Mouse (Mus musculus) c-Kit-positive CD71-negative TER-119-negative erythroid progenitor cells, embryonic 14.5 days (primary cell): ENCODE measurements at regions not wholly inside any gene's neighbourhood (a gene's known extent, or its start where the extent isn't known, plus 50 kb on each side); places are given as distances from the start of the nearest gene placed in this dataset.

ENCODE experiments used
- DNase-seq: peaks from one replicate; pipeline ENCODE4 v3.0.0-alpha.2; 2013; ENCODE audit warnings: low read depth

DNA sequence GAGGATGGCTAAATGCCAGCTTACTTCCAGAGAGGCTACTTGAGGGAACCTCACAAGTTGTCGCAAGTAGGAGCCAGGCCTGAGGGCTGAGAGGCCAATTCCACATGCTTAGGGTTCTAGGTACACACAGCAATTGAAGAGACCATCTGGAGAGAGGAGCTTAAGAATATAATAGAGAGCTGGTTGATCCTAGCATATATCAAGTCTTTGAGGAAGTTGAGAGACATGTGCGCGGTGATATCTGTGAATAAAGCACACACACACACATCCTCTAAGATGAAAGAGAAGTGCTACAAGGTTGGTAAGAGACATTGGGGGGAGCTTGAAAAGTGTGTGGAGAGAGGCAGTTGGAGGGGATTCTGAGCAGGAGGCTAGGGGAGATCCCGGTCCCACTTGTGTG lies 189.5 kb downstream of the Zfp462 start:
- DNase-seq, result no peak

DNA sequence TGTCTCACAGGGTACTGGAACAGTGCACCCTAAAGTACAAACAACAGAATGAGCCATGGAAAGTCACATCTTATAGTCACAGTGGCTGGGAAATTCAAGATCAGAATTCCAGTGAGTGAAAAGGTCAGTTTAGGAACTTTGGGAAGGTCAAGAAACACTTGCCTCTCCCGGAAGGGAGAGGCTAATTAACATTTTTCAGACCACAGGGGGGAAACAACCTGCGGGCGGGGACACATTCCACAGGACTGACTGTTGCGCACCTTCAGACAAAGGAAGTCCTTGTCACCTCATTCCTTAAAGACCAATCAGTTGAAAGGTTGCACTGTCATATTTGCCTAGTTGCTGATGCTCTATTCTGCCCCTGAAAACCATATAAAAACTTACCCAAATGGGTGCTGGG lies 189.9 kb downstream of the Zfp462 start:
- no peak for DNase-seq

DNA sequence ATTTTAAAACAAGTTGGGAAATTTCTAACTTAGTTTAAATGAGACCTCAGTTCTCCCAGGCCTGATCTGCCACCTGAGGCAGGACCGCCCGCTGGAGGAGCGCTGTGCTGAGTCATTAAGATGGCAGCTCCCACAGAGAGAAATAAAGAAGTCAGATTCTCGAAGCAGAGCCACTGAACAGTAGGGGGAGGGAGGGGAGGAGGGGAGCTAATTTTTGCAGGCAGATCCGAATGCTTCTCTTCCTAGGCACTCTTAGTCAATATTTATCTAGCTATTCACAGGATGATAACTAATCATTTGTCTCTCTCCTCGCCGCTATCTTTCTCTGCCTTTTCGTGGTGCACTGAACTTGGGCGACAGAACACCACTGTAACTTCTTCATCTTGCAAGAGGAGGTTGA lies 191.4 kb downstream of the Zfp462 start:
- DNase-seq, result no peak

DNA sequence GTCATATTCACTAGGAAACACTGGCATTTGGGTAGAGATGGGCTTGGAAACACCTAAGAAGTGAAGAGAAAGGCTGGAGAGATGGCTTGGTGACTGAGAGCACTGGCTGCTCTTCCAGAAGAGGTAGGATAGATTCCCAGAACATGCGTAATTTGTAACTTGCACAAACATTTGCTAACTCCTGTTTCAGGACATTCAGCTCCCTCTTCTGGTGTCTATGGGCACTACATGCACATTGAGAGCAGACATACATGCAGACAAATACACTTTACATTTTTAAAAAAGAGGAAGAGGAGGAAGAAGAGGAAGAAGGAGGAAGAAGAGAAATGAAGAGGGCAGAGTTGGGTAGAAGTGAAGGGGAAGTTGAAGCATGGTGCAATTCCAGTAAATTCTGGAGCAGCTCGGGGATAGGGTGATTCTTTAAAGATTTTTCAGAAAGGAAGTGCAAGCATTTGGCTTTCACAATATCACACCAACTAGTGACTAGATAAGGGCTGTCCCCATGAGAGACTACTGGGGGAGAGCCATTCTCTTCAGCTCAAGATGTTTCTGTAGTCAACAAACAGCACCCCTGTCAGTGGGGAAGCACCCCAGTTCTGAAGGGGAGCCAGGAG lies 193.0 kb downstream of the Zfp462 start:
- peak; percentile 25 for DNase-seq

DNA sequence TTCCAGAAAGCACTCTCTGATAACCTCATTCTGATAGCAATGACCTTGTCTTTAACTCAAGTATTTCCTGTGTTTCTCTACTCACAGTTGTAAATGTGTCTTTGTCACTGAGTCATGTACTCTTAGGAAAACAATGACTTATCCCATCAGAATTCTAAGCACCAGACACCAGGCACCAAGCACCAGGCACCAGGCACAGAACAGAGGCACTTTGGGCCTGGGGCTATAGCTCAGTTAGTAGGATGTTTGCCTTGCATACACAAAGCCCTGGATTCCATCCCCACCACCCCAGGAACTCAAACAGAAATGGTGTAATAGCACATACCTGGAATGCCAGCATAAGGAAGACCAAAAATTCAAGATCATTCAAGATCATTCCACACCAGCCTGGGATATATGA lies 196.5 kb downstream of the Zfp462 start:
- no peak for DNase-seq

DNA sequence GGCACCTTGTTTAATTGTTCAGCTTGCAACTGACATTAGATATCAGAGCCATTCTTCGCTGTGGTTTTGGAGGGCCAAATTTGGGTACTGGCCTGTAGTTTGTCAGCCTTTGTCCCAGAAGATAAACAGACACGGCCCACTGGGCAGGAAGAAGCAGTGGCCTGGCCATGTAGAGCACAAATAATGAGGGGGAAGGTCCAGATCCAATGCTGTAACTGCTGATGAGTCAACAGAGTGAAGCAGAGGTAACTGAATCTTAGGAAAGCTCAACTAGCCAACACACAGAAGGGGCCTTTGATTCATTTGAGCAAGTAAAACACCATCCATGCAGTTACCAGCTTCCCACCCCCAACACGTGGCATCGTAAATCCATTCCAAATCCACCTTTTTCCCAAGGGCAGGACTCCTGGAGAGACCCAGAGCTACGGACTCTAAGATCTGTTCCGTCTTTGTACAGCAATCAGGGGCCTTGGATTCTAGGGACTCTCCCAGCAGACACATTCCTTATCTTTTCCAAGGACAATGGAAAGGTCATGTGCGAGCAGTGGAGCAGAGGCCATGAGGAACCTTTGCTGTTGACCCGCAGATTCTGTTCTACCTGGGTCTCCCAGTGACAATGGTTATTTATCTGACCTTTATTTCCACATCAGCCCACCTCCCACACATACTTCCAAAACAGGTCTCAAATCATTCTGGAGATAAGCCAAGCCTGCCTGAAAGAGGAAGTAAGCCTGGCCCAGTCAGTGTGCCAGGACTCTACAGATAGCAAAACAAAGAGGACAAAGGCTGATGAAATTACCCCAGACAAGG lies 197.3 kb downstream of the Zfp462 start:
- DNase-seq, result peak; percentile 16

DNA sequence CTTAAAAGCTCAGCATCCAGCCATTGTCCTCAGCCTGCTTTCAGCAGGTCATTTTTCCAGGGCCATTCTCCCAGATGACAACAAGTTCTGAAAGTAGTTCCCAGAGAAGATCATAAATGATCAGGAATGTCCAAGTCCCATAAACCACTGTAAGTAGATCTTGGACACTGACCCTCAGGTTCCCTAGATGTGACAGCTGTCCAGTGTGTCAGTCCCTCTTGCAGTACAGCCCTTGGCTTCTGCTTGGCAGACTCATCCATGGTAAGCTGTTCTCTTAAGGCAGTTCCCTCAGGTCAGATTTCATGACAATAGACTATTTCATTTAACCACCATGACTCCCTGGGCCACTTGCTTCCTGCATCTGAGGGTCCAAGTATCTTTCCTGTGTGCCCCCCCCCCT lies 198.6 kb downstream of the Zfp462 start:
- DNase-seq, result no peak

DNA sequence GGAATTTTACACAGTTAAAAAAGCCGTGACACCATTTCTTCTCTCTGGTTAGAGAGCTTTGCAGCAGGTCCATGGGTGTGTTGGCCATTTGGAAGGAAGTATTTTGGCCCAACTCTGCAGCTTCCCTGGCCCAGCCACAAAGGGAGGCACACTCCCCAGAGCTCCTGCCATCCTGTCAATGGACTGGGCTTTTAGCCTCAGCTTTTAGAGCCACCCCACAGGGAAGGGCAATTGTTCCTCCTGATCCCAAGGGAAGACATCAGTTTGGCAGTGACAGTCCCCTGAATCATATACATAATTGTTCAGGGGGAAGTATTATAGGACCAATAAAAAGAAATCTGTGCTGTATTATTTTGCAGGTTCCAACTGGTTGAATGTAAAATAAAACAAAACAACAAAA lies 200.1 kb downstream of the Zfp462 start:
- DNase-seq, result no peak

DNA sequence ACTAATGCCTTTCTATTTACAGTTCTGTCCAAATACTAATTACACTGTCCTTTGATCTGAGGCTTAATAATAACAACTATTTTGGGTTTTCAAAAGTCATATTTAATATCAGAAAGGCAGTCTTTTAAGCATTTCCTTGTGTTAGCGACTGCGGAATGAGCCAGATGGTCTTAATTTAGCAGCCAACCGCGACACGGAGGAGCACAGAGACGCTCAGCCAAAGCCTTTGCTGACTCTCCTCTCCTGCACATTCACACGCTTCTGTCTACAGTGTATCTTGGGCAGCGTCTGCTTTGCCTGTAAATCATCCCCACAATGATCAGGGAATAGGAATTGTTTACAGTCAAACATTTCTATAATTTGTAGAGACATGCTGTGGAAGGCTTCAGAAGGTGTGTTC lies 201.1 kb downstream of the Zfp462 start:
- DNase-seq, result no peak

DNA sequence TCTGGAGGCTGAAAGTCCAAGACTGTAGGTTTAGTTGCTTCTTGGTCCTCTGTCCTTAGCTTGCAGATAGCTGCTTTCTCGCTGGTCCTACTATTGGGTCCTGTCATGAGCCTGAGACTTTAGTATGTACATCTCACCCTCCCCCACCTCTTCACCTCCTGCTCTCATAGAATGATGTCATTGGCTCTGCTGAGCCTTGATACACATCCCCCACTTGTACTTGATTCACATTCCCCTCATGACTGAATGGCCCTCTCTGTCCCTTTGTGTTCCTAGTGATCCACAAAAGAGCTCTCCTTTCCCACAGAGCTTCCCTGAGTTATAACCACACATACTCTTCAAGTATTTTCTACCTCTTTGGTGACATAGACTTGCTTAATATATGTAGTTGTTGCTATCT lies 201.5 kb upstream of the Rad23b start:
- DNase-seq, result no peak

DNA sequence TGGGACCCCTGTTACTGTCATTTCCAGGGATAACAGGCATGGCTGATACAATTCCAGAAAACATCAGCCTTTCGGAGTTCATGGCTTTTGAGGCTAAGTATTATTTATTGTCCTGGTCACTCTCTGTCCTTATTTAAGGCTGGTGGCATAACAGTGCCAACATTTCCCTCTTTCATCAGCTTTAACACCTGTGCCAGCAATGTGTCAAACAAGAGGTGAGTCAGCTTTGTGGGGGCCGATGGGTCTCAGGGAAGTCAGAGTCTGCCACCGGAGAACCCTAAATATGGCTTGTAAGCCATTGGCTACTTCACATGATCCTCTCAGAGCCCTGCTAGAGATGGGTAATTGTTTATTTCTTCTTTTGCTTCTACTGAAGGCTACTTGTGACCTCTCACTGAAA lies 195.3 kb upstream of the Rad23b start:
- no peak for DNase-seq

DNA sequence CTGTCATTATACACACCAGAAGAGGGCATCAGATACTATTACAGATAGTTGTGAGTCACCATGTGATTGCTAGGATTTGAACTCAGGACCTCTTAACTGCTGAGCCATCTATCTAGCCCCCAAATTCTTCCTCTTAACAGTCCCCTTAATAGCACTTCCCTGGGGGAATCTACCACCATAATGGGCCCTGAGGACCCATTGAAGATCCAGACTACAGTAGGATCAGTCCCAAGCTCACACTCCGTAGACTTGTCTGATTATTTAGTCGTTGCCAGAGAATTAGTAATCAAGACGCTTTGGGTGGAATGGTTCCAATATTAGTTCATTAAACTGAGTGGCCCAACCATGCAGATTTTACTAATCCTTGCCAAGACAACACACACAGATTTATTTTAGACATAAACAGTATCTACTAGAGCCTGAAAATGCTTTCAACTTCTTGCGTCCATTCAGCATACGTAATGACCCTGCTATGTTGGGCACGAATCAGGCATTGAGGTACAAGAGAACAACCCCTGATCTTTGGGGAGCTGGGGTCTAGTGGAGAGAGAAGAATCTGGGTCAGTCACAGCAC lies 191.6 kb upstream of the Rad23b start:
- DNase-seq, result no peak

DNA sequence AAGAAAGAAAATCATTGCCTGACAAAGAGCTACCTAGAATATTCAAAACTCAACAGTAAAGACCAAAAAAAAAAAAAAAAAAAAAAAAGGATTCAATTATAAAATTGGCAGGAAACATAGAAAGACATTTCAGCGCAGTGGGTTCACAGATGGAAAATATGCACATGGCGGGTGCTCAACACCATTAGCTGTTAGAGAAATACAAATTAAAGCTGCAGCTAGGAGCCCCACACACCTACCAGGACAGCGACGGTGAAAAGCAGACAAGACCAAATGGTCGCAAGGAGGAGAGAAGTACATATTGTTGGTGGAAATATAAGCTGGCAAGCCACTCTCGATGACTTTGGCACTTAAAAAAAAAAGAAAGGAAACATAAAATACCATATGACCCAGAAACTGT lies 183.6 kb upstream of the Rad23b start:
- no peak for DNase-seq

DNA sequence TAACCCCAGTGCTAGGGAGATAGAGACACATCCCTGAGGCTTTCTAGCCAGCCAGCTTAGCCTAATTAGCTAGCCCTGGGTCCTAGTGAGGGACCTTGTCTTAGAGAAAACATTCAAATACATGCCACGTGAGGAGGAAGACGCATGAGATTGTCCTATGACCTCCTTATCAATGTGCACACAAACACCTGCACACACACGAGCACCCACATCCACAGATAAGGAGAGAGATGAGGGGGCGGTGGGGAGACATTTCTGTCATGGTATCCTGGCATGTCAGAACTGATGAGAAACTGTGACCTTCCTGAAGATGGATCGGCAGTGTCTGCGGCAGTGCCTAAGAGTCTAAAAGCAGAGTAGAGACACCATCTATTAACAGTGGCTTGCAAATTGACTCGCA lies 180.8 kb upstream of the Rad23b start:
- DNase-seq, result no peak

DNA sequence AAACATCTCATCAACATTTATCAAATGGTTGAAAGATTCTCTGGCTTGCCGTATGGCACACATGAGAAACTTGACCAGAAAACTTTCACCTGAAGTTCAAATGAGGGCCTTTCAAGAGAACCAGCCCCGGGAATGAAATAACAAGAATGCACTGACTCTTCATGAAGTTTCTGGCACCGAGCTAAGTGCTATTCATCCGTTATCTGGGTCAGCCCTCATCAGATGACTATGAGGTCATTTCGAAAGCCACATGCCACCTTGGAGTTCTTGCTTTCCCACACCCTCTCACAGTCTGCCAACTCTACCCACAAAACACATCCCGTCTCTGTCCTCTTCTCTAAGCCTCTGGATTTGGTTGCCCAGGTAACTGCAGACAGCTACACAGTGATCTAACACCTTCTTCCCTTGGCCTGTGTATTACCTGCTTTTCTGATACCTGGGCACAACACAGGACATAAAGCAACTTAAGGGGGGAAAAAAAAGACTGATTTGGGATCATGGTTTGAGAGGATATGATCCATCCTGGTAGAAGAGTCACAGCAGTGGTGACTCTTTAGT lies 177.4 kb upstream of the Rad23b start:
- no peak for DNase-seq

DNA sequence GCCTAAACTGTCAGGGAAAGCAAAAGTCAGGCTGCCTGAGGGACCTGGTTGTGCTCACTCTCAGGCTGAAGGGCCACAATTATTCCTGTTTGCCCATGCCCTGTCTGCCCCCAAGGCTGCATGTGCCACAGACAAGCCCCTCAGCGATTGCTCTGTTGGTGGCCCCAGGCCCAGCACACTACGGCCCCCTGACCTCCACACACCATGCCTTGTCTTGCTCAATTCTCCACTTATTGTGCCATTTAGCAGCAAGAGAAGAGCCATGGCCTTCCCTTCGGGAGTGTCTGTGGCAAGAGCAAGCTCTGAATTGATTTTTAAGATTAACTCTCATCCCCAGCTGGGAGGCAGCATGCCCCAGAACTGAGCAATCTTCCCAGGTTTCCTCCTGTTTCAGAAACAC lies 173.8 kb upstream of the Rad23b start:
- no peak for DNase-seq

DNA sequence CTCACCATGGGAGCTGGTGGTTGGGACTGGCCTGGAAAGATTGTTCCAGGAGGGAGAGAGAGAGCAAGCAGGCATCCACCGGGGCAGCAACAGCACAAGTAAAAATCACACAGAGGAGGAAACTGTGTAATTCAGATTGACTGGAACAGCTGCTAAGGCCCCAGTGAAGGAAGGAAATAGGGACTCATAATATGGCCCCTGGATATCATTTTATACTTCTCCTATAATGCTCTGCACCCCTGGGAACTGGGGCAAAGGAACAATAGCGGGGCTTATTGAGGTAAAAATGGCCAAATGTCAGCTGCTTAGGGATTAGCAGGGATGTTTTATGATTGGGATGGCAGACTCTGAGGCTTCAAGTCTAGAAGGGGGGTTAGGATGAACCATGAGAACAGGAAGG lies 170.4 kb upstream of the Rad23b start:
- no peak for DNase-seq

DNA sequence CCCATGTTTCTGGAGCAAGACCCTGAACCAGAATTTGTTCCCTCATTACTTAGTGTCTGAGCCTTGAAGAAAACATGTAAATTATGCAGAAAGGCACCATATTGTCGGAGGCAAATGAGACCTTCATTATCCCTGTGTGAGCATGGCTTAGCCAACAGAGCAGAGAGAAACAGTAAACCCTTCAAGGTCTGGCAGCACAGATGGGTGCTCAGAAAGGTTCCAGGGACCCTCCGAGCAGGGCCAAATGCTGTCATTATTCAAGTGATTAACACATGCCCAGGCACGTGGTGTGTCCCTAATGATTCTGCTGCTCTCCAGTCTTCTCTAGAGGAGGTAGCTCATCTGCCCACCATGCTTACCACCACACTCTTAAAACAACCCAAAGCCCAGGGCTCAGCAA lies 166.3 kb upstream of the Rad23b start:
- DNase-seq, result no peak

DNA sequence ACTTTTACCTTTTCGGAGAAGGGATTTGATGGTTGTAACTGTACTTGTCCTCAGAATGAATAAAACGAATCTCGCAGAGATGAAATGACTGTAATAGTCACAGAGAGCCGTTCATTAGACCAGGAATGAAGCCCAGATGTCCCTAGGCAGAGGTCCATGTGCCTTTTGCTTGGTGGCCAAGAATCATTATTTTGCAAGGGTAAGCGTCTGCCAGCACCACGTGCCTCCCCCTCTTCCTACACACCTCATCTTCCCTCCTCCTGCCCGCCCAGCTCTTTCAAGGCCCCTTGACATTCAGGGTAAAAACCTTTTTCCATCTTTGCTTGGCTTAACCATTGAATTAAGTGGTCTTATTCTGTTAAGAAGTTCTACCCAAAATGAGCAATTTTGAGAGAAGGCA lies 161.1 kb upstream of the Rad23b start:
- no peak for DNase-seq

DNA sequence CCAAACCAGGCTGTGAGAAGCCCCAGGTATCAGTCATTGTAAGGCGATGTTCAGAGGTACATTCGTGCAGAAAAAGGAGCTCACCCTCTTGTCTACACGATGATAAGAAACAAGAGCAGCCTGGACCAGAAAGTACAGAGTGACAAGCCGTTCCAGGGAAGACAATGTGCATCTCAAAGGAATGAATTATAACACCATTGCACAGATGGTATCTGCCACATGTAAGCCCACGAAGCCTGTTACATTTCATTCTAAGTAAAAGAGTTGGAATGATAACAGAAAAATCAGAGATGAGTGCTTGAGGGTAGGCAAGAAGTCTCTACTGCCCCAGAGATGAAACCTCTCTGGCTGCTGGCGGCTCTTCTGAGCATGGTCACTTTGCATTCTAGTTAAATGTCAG lies 159.3 kb upstream of the Rad23b start:
- DNase-seq, result no peak

DNA sequence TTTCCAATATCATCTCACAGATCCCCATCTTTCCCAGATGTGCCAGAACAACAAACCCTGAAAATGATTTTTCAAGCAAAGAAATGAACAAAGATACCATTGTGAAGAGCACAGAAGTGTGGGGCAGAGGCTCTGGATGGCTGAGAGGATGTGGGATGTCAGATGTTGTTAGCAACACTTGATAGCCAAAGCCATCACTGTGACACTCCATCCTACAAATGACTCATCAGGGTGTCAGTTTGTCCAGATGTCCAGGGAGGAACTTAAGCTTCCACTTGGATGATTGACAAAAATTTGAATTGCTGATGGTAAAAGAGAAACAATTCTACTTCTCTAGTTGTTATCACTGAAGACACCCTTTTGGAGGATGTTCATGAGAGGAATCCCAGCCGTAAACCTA lies 155.8 kb upstream of the Rad23b start:
- no peak for DNase-seq

DNA sequence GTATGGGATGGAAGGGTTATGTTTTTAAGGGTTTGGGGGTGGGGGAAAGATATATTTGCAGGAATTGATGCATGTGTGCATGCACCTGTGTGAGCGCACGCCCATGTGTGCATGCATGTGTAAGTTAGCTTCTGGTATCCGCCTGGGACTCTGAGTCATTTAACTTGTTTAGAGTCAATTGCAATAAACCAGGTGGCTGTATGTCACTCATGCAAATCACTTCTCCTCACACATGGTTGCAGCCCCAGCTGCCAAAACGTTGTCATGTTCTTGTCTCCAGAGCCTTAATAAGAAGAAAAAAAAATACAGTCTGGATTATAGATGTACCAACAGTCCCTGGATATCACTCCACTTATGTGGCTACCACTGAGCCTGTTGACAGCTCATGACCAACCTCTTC lies 155.3 kb upstream of the Rad23b start:
- no peak for DNase-seq
